Mouse (Mus musculus) cerebellum, adult 2 months (tissue): ENCODE results near the gene Cd52. TPM values are rescaled to one million over a fixed set of nuclear protein-coding genes. Genes with fewer than 3 reads are reported as not detected.
A peak's percentile ranks its signal among the peaks of the same experiment; 100 is the strongest.

Experiments used
- DNase-seq, 2 experiments: peaks; one replicate each; pipeline ENCODE4 v3.0.0; 2021
- H3K27ac ChIP-seq: fragments of 200-500 bp; 2 replicates; pipeline ENCODE4 v1.5.1; 2012; ENCODE audit warnings: low read length, control low read depth, inconsistent platforms; ENCODE audit not compliant: insufficient read depth
- H3K27me3 ChIP-seq: fragments of 200-500 bp; 2 replicates; pipeline ENCODE4 v1.6.1; 2012; ENCODE audit warnings: inconsistent platforms, mild to moderate bottlenecking, low read length, moderate library complexity; ENCODE audit not compliant: control insufficient read depth, insufficient read depth
- H3K4me1 ChIP-seq: fragments of 200-500 bp; 2 replicates; pipeline ENCODE4 v1.6.1; 2011; ENCODE audit warnings: low read length; ENCODE audit not compliant: control insufficient read depth, insufficient read depth
- H3K4me3 ChIP-seq: fragments of 200-500 bp; replicated peaks from 2 replicates; pipeline ENCODE3; 2011; ENCODE audit warnings: mild to moderate bottlenecking, low read depth, low read length, control low read depth; ENCODE audit not compliant: insufficient read depth
- CTCF ChIP-seq: fragments of 200-500 bp; IDR thresholded peaks from 2 replicates; pipeline ENCODE4 v1.5.1; 2011; ENCODE audit warnings: low read depth, mild to moderate bottlenecking, control low read depth, low read length, moderate library complexity, borderline replicate concordance; ENCODE audit not compliant: insufficient read depth
- POLR2A ChIP-seq: fragments of 200-500 bp; IDR thresholded peaks from 2 replicates; pipeline ENCODE4 v1.6.1; 2011; ENCODE audit warnings: low read length, control low read depth, borderline replicate concordance; ENCODE audit not compliant: insufficient read depth
- WGBS: fragments of 180-500 bp; shearing (Covaris S2); methylation state at CpG from one replicate; pipeline ENCODE4 v1.1.7; 2018; 5-methylcytosine and 5-hydroxymethylcytosine counted together
- polyA plus RNA-seq: library from polyadenylated mRNA; depleted of rRNA; stranded (reverse); fragments of >200 nt; gene quantifications from 2 replicates; pipeline ENCODE4 v1.2.3, GENCODE M21; 2012

The Cd52 gene
- polyA plus RNA-seq, 1 experiment = 2.8 TPM

DNA sequence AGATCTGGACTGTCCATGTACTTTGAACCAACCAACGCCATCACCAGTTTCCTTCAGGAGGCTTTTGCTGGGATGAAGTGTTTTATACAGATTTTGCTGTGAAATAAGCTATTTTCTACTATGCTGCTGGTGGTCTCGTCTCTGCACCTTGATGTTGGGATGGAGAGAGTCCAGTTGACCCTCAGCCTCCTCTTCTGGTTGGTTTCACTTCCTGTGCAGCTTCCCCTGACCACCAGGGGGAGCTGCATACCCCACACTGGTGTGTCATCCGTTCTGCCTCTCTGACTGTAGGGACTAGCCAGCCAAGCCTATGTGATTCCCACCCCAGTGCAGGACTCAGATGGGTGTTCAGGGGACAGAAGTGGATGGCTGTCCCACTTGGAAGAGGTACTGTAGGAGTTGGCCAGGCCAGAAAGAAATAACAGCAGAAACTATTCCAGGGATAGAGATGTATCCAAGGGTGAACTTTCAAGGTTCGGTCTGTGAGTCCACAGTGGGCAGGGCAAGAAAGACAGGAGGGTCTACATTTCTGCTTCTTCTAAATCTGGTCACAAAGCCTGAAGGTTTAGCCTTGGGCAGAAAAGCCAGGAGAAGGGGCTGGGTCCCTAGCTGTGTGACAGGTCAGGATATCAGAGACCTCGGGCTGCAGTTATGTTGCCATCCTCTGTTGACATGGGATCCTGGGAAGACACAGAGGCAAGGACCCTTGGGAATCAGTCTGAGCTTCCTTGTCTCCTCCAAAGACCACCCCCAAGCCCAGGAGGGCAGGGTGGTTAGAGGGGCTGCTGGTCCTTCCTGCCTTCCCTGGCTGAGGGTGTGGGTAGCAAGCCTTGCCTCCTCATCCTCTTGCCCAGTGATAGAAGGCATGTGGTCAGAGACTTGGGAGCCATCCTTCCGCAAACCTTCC, 2.2 kb downstream of the Cd52 start:
- Histone ChIP-seq H3K27ac (no peak overlapping the region), H3K4me3 (no peak overlapping the region), H3K4me1 (no peaks in the 10 kb centered on the region), H3K27me3 (no peaks in the 10 kb centered on the region)
- TF ChIP-seq POLR2A (no peak), CTCF (peak; percentile 55; the same call in 1 of the 2 replicates)
- WGBS = 66% methylated on average over 6 of the region's 6 CpGs
- DNase-seq = peak; percentile 12 to 29

DNA sequence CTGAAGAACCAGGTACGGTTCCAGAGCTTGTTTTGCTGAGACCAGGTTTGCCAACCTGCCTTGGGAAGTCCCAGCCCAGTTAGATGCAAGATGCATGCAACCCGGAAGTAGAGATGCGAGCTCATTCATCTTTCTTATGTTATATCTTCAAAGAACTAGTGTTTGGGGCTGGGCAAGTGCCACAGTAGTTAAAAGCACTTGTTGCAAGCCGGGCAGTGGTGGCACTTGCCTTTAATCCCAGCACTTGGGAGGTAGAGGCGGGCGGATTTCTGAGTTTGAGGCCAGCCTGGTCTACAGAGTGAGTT, 3.7 kb downstream of the Cd52 start:
- Histone ChIP-seq H3K4me3 (no peak overlapping the region), H3K27ac (no peak overlapping the region), H3K4me1 (no peaks in the 10 kb centered on the region), H3K27me3 (no peaks in the 10 kb centered on the region)
- 85% methylated on average over 6 of the region's 6 CpGs for WGBS
- DNase-seq = no peak
- no peak for TF ChIP-seq POLR2A
- no peak for TF ChIP-seq CTCF

DNA sequence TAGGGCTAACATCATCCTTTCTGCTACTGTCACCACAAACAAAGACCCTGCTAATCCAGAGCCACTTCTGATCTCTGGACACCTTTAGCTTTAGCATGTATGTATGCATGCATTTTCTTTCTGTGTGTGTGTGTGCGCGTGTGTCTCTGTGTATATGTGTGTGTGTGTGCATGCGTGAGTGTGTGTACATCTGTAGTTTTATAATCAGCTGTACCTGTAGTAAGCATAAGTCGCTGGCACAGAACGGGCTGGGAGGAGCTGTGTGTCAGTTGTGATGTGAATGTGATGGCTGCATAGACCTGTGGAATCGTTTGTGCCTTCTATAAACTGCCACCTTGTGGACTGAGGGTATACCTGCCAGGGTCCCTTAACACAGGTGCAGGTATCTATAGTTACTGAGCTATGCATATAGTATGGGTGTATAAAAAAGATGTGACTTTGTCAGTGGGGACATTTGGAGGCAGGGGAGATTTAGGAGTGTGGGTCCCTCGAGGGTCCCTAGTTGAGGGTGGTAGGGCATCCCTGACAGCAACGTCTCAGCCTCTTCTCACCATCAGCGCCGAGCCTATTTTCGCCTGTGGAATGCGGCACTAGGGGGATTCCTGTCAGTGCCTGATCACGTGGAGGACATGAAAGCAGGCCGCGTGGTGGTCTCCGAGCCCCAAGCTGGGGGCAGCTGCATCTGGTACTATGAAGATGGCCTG, 4.2 kb downstream of the Cd52 start:
- no peak for DNase-seq
- Histone ChIP-seq H3K27me3 (no peaks in the 10 kb centered on the region), H3K4me3 (no peak overlapping the region), H3K27ac (no peak overlapping the region), H3K4me1 (no peaks in the 10 kb centered on the region)
- TF ChIP-seq POLR2A (no peak), CTCF (no peak)
- 79% methylated on average over 16 of the region's 16 CpGs for WGBS

DNA sequence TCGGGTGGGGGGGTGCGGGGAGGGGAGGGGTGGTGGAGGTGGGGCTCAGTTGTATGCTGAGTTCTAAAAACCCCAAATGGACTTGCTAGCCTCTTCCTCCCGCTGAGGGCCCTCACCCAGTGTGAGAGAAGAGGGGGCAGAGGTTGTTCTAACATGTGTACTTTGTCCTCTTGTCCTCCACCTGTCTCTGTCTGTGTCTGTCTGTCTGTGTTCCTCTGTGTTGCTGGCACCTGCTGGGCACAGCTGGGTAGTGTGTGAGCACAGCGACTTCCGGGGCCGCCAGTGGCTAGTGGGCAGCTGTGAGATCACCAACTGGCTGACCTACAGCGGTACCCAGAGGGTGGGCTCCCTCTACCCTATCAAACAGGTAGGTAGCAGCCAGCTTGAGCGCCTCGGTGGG, 5.9 kb downstream of the Cd52 start:
- no peak for DNase-seq
- H3K4me3 ChIP-seq = no peak overlapping the region
- 65% methylated on average over 9 of the region's 9 CpGs for WGBS
- H3K27ac ChIP-seq = no peak overlapping the region
- H3K27me3 ChIP-seq = no peaks in the 10 kb centered on the region
- no peaks in the 10 kb centered on the region for H3K4me1 ChIP-seq
- no peak for TF ChIP-seq CTCF
- no peak for TF ChIP-seq POLR2A

DNA sequence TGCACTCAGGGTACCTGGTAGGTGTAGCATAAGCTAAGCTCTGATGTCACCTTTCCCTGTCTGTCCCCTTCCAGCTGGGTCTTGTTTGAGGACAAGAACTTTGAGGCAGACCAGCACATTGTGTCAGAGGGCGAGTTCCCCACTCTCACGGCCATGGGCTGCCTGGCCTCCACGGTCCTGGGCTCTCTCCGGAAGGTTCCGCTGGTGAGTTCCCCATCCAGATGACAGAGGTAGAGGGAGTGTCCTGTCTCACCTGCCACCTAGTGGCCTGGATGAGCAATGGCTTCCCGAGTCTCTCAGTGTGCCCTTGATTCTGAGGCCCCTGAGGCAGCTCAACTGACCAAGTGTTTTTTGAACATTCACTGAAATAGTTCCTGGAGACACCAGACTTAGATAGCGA, 7.5 kb downstream of the Cd52 start:
- TF ChIP-seq POLR2A (no peak), CTCF (peak; percentile 94)
- Histone ChIP-seq H3K27me3 (no peaks in the 10 kb centered on the region), H3K27ac (no peak overlapping the region), H3K4me3 (peak overlapping the region; percentile 6), H3K4me1 (no peaks in the 10 kb centered on the region)
- peak; percentile 59 to 63 for DNase-seq
- WGBS = 18% methylated on average over 7 of the region's 7 CpGs

DNA sequence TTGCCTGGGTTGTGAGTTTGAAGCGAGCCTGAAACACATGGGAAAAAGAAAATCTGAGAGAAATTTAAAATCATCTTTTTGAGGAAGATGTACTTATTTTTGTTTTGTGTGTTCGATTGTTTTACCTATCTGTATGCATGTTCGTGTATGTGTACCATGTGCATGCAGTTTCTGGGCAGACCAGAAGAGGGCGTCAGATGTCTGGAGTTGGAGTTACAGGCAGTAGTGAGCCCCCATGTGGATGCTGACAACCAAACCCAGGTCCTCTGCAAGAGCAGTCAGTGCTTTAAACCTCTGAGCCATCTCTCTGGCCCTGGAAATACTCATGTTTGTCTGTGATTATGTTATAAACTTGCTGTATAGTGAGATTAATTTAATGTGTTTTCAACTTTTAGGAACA, 9.9 kb downstream of the Cd52 start:
- H3K4me3 ChIP-seq = no peak overlapping the region
- 85% methylated on average over 4 of the region's 4 CpGs for WGBS
- no peaks in the 10 kb centered on the region for H3K27me3 ChIP-seq
- H3K27ac ChIP-seq = no peak overlapping the region
- no peak for DNase-seq
- no peaks in the 10 kb centered on the region for H3K4me1 ChIP-seq
- TF ChIP-seq POLR2A (no peak), CTCF (no peak)

DNA sequence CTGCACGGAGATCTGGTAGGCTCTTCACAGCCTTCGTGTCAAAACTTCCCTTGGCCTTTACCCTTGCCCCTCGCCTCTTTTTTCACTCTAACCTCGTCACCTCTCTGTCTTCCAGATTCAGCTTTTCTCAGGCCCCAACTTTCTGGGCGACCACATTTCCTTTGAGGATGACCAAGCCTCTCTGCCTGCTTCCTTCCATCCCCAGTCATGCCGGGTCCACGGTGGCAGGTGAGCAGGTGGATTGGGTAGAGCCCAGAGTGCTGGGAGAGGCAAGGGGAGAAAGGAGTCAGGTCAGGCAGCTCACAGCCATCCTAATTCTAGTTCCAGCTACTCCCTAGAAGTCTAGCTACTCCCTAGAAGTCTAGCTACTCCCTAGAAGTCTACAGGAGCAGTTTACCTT, 12.4 kb downstream of the Cd52 start:
- H3K4me1 ChIP-seq = no peaks in the 10 kb centered on the region
- peak overlapping the region; percentile 56 for H3K4me3 ChIP-seq
- WGBS = 13% methylated on average over 7 of the region's 7 CpGs
- TF ChIP-seq POLR2A (no peak), CTCF (no peak)
- no peak for DNase-seq
- no peaks in the 10 kb centered on the region for H3K27me3 ChIP-seq
- H3K27ac ChIP-seq = no peak overlapping the region

DNA sequence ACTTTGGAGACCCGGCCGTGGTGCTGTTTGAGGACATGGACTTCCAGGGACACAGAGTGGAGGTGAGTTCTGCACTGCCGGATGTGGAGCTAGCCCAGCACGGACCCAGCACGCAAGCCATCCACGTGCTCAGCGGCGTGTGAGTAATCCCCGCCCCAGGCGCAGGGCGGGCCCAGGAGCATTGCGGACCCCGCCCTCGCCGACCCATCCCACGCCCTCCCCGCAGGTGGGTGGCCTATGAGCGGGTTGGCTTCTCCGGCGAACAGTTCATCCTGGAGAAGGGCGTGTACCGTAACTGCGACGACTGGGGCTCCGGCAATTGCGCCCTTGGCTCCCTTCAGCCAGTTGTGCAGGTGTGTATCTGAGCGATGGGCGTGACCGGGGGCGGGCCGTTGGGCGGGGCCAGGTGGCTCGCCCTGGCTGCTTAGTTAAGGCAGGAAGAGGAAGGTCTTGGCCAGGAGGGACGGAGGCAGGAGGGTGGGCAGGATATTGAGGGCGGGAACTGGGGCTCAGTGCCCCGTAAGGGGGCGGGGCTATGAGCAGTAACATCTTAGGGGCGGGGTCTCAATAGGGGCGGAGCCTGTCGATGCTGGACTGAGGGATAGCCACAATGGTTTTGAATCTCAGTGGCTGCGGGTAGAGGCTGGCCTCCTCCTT, 13.0 kb downstream of the Cd52 start:
- Histone ChIP-seq H3K27me3 (no peaks in the 10 kb centered on the region), H3K27ac (no peak overlapping the region), H3K4me3 (peak overlapping the region; percentile 56), H3K4me1 (no peaks in the 10 kb centered on the region)
- no peak for TF ChIP-seq CTCF
- no peak for TF ChIP-seq POLR2A
- under 1% methylated on average over 41 of the region's 41 CpGs for whole genome bisulfite sequencing
- DNase-seq = peak; percentile 43 to 47
